Mouse (Mus musculus) neural tube, embryonic 15.5 days (tissue): Measurements from ENCODE around the gene Fam81a. TPM values are rescaled to one million over a fixed set of nuclear protein-coding genes. Genes with fewer than 3 reads are reported as not detected.

ENCODE experiments used
- polyA plus RNA-seq: library from polyadenylated mRNA; unstranded; fragments of >200 nt; fragmentation: Nextera tagmentation; extraction: Ambion mirVana; gene quantifications from 2 replicates; pipeline ENCODE4 v1.2.1, GENCODE M21; 2015

Fam81a gene
- polyA plus RNA-seq, 1 experiment from 2014 or later = 9.5 TPM

Other genes with a start within 250 kb of the Fam81a start
- gene Bnip2, start 153.1 kb downstream of the Fam81a start, polyA plus RNA-seq = 58.9 and 68.7 TPM in 2 replicates
- gene Gtf2a2, start 130.0 kb downstream of the Fam81a start, polyA plus RNA-seq = 199 and 218 TPM in 2 replicates
- gene Gcnt3, start 104.5 kb downstream of the Fam81a start, polyA plus RNA-seq = 0.77 TPM in 1 of 2 replicates, not detected in the other
- 5.3 and 8.9 TPM in 2 replicates for gene Myo1e, start 64.8 kb upstream of the Fam81a start, polyA plus RNA-seq